Mouse (Mus musculus) kidney, adult 2 months (tissue): Measurements from ENCODE around the gene Sec1.

Experiments
- CTCF ChIP-seq: fragments of 200-500 bp; conservative IDR thresholded peaks from 2 replicates; pipeline ENCODE4 v1.5.1; 2011; ENCODE audit warnings: low read depth, mild to moderate bottlenecking, control low read depth, low read length, moderate library complexity, mixed read lengths; ENCODE audit not compliant: insufficient read depth, insufficient read length
- POLR2A ChIP-seq: fragments of 200-500 bp; IDR thresholded peaks from one replicate; pipeline ENCODE4 v1.6.1; 2011; ENCODE audit warnings: low read depth, low read length, control low read depth

GRCm38 (mm10) chr7:45722348-45722713 lies 28.1 kb upstream of the Sec1 start:
- TF ChIP-seq POLR2A (no peak), CTCF (no peak)
